Mouse (Mus musculus) embryonic facial prominence, embryonic 11.5 days (tissue): ENCODE data around the gene Zfp992. TPM values are rescaled to one million over a fixed set of nuclear protein-coding genes. Genes with fewer than 3 reads are reported as not detected.
"Not testable (repeated sequence)": the region's sequence is repeated elsewhere in the genome, so short reads cannot be mapped to it uniquely, and the experiment has no call there.

ENCODE experiments used
- ATAC-seq: fragments of 200-750 bp; cut with Nextera tagmentation; replicated peaks from 2 replicates; pipeline ENCODE4 v1.8.0; 2017; ENCODE audit warnings: low read depth; ENCODE audit not compliant: insufficient number of reproducible peaks, low FRiP score, low TSS enrichment
- DNase-seq: peaks from one replicate; pipeline ENCODE4 v3.0.0-alpha.2; 2015; ENCODE audit warnings: low spot score
- H3K27ac ChIP-seq: fragments of 300-500 bp; sonication (generic); replicated peaks from 2 replicates; pipeline ENCODE4 v1.5.1; 2014; ENCODE audit warnings: mild to moderate bottlenecking, low read depth, low read length, control low read depth
- H3K27me3 ChIP-seq: fragments of 300-500 bp; sonication (generic); 2 replicates; pipeline ENCODE4 v1.6.1; 2014; ENCODE audit warnings: mild to moderate bottlenecking, low read length, moderate library complexity, mixed read lengths; ENCODE audit not compliant: control insufficient read depth, insufficient read depth
- H3K36me3 ChIP-seq: fragments of 300-500 bp; sonication (generic); replicated peaks from 2 replicates; pipeline ENCODE4 v1.6.1; 2014; ENCODE audit warnings: low read depth, mild to moderate bottlenecking, low read length, moderate library complexity, mixed read lengths; ENCODE audit not compliant: control insufficient read depth, insufficient read depth
- H3K4me1 ChIP-seq: fragments of 300-500 bp; sonication (generic); 2 replicates; pipeline ENCODE4 v1.6.1; 2014; ENCODE audit warnings: low read length, mixed read lengths; ENCODE audit not compliant: control insufficient read depth, insufficient read depth
- H3K4me2 ChIP-seq: fragments of 300-500 bp; sonication (generic); 2 replicates; pipeline ENCODE4 v1.6.1; 2014; ENCODE audit warnings: low read depth, mild to moderate bottlenecking, control low read depth, low read length, moderate library complexity
- H3K4me3 ChIP-seq: fragments of 300-500 bp; sonication (generic); 2 replicates; pipeline ENCODE4 v1.5.1; 2014; ENCODE audit warnings: low read depth, low read length, control low read depth
- H3K9ac ChIP-seq: fragments of 300-500 bp; sonication (generic); replicated peaks from 2 replicates; pipeline ENCODE4 v1.6.1; 2014; ENCODE audit warnings: mild to moderate bottlenecking, control low read depth, low read length
- H3K9me3 ChIP-seq: fragments of 300-500 bp; sonication (generic); replicated peaks from 2 replicates; pipeline ENCODE4 v1.6.1; 2016; ENCODE audit warnings: mild to moderate bottlenecking, low read length, inconsistent platforms, mixed read lengths; ENCODE audit not compliant: control insufficient read depth
- WGBS: fragments of 180-500 bp; shearing (Covaris S2); extraction: QIAGEN DNeasy Blood & Tissue Kit; methylation state at CpG from one replicate; pipeline ENCODE4 v1.1.7; 2014; 5-methylcytosine and 5-hydroxymethylcytosine counted together
- polyA plus RNA-seq: library from polyadenylated mRNA; unstranded; fragments of >200 nt; fragmentation: Nextera tagmentation; extraction: Ambion mirVana; gene quantifications from 2 replicates; pipeline ENCODE4 v1.2.1, GENCODE M21; 2014

The Zfp992 gene
- polyA plus RNA-seq, 1 experiment from 2014 or later: 4.8 TPM

- not testable (repeated sequence) for H3K4me3 ChIP-seq, ATAC-seq, DNase-seq, H3K27me3 ChIP-seq, H3K4me1 ChIP-seq, H3K27ac ChIP-seq, H3K36me3 ChIP-seq, H3K9ac ChIP-seq, H3K4me2 ChIP-seq
- peaks cover 18% of the 10 kb centered on the region for H3K9me3 ChIP-seq
- 80% methylated on average over 1 of the region's 1 CpGs for WGBS
Observed at GRCm38 (mm10) chr4:146491993-146492392, 43.2 kb downstream of the Zfp992 start.

- H3K4me1 ChIP-seq: no peaks in the 10 kb centered on the region
- DNase-seq (no peak), ATAC-seq (no peak)
- no peak overlapping the region for H3K4me3 ChIP-seq
- no peak overlapping the region for H3K9ac ChIP-seq
- peaks cover 18% of the 10 kb centered on the region for H3K9me3 ChIP-seq
- no peak overlapping the region for H3K27ac ChIP-seq
- H3K27me3 ChIP-seq: no peaks in the 10 kb centered on the region
- no peaks in the 10 kb centered on the region for H3K36me3 ChIP-seq
- no peak overlapping the region for H3K4me2 ChIP-seq
Observed at GRCm38 (mm10) chr4:146492439-146492838, 43.6 kb downstream of the Zfp992 start.

GRCm38 (mm10) chr4:146492851-146493250 lies 44.0 kb downstream of the Zfp992 start:
- no peak overlapping the region for H3K27ac ChIP-seq

GRCm38 (mm10) chr4:146493319-146493907 lies 44.6 kb downstream of the Zfp992 start:
- H3K27me3 ChIP-seq, H3K4me1 ChIP-seq, H3K4me3 ChIP-seq, H3K4me2 ChIP-seq, H3K9ac ChIP-seq, DNase-seq, H3K36me3 ChIP-seq, H3K27ac ChIP-seq: not testable (repeated sequence)
- peaks cover 28% of the 10 kb centered on the region for H3K9me3 ChIP-seq
- 90% methylated on average over 6 of the region's 6 CpGs for WGBS
- 0 out of 2 replicates have a peak, but pooled peaks have one; percentile 49 for ATAC-seq

More at GRCm38 (mm10) chr4:146492851-146493250, 44.0 kb downstream of the Zfp992 start:
- Histone ChIP-seq H3K4me2 (no peak overlapping the region), H3K27me3 (no peaks in the 10 kb centered on the region), H3K9ac (no peak overlapping the region), H3K36me3 (no peaks in the 10 kb centered on the region), H3K9me3 (peaks cover 22% of the 10 kb centered on the region), H3K4me1 (no peaks in the 10 kb centered on the region), H3K4me3 (no peak overlapping the region)
- 49% methylated on average over 1 of the region's 1 CpGs for WGBS
- DNase-seq (no peak), ATAC-seq (peak; percentile 70; the same call in 1 of the 2 replicates)

- H3K27ac ChIP-seq: no peak overlapping the region
- peaks cover 28% of the 10 kb centered on the region for H3K9me3 ChIP-seq
- H3K36me3 ChIP-seq: no peaks in the 10 kb centered on the region
- no peak overlapping the region for H3K4me3 ChIP-seq
- ATAC-seq (no peak), DNase-seq (no peak)
- H3K4me1 ChIP-seq: no peaks in the 10 kb centered on the region
- no peak overlapping the region for H3K9ac ChIP-seq
- H3K4me2 ChIP-seq: no peak overlapping the region
- 67% methylated on average over 4 of the region's 4 CpGs for WGBS
- H3K27me3 ChIP-seq: no peaks in the 10 kb centered on the region
Observed at GRCm38 (mm10) chr4:146494980-146495379, 46.2 kb downstream of the Zfp992 start.

GRCm38 (mm10) chr4:146497695-146498275 lies 49.0 kb downstream of the Zfp992 start:
- not testable (repeated sequence) for H3K4me2 ChIP-seq, H3K27me3 ChIP-seq, DNase-seq, ATAC-seq, H3K27ac ChIP-seq, H3K4me1 ChIP-seq, H3K9ac ChIP-seq, H3K36me3 ChIP-seq, H3K4me3 ChIP-seq
- H3K9me3 ChIP-seq: peaks cover 22% of the 10 kb centered on the region
- WGBS: 82% methylated on average over 9 of the region's 9 CpGs

- DNase-seq, H3K4me2 ChIP-seq, H3K27me3 ChIP-seq, H3K36me3 ChIP-seq, H3K27ac ChIP-seq, H3K4me3 ChIP-seq, H3K9ac ChIP-seq, H3K4me1 ChIP-seq, ATAC-seq: not testable (repeated sequence)
- 90% methylated on average over 4 of the region's 4 CpGs for WGBS
- peaks cover 13% of the 10 kb centered on the region for H3K9me3 ChIP-seq
Observed at GRCm38 (mm10) chr4:146501727-146502126, 52.9 kb downstream of the Zfp992 start, which contains the start of gene Zfp981. TSS of gene Zfp981 (plus strand) at chr4:146502027.

- not testable (repeated sequence) for H3K4me3 ChIP-seq, H3K4me1 ChIP-seq, ATAC-seq, DNase-seq, H3K27ac ChIP-seq, H3K36me3 ChIP-seq, H3K9ac ChIP-seq, H3K27me3 ChIP-seq, H3K4me2 ChIP-seq, H3K9me3 ChIP-seq
- 95% methylated on average over 18 of the region's 24 CpGs for whole genome bisulfite sequencing
Observed at GRCm38 (mm10) chr4:146509029-146509428, 60.2 kb downstream of the Zfp992 start.
